Mouse (Mus musculus) embryonic fibroblast, embryonic 13.5 days (primary cell): ENCODE data around the gene Ppp1r14a.

Experiments
- CTCF ChIP-seq: IDR thresholded peaks from 2 replicates; pipeline ENCODE4 v1.5.1; 2011; ENCODE audit warnings: mild to moderate bottlenecking, control low read depth, low read length, moderate library complexity, borderline replicate concordance; ENCODE audit not compliant: insufficient read depth
- POLR2A ChIP-seq: IDR thresholded peaks from 2 replicates; pipeline ENCODE4 v1.6.1; 2011; ENCODE audit warnings: low read depth, mild to moderate bottlenecking, control low read depth, low read length, moderate library complexity

- TF ChIP-seq POLR2A (no peak), CTCF (no peak)
These were observed 37.9 kb upstream of the Ppp1r14a start for GRCm38 (mm10) chr7:29251166-29251565.
